Mouse (Mus musculus) heart, postnatal 10 days (tissue): Measurements from ENCODE around the gene Ascc1. TPM values are rescaled to one million over a fixed set of nuclear protein-coding genes. Genes with fewer than 3 reads are reported as not detected.

Source experiments
- DNase-seq, 2 experiments: peaks; one replicate each; pipeline ENCODE4 v3.0.0; 2021
- intact Hi-C: fragments of 180-260 bp; cut with DNase I; formaldehyde crosslinking; loops from one replicate; pipeline ENCODE4 v1.15.1; 2025
- total RNA-seq, 2 experiments: library from RNA; stranded (reverse); gene quantifications; 2 replicates each; pipeline ENCODE4 v1.2.3; 2021

The Ascc1 gene
- total RNA-seq: 10 to 100 TPM; 20.8 to 22.8 TPM

- intact Hi-C loops: loop anchor here (2.0 kb wide), 3 partner anchors 52 to 108 kb away; partner anchors contain the start of gene Ddit4
- DNase-seq: peak; percentile 96 to 98
Observed at GRCm38 (mm10) chr10:60002673-60003212, at the start of gene Ascc1, which contains the start of gene Anapc16. TSS of gene Ascc1 (plus strand) at chr10:60002805. TSS of gene Anapc16 (minus strand) at chr10:60003135.

DNA sequence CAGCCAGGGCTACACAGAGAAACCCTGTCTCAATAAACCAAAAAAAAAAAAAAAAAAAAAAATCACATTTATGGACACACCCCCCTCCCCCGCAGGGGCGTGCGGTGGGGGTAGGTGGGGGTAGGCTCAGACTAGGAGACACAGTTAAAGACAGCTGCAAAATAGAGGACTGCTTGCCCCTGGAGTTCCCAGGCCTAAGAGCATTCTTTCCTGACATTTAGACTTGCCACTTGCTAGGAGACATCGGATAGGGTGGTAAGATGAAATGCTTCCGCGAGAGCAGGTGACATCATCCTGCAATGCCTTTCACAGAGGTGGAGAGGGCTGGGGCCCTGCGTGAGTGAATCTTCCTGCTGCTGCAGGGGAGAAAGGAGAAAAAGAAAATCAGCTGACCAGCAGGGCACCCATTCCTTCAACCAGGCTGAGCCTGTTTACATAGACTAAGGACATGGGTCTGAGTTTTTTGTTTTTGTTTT, 49.0 kb upstream of the Ascc1 start:
- DNase-seq: no peak
- intact Hi-C loops: no loop called here

DNA sequence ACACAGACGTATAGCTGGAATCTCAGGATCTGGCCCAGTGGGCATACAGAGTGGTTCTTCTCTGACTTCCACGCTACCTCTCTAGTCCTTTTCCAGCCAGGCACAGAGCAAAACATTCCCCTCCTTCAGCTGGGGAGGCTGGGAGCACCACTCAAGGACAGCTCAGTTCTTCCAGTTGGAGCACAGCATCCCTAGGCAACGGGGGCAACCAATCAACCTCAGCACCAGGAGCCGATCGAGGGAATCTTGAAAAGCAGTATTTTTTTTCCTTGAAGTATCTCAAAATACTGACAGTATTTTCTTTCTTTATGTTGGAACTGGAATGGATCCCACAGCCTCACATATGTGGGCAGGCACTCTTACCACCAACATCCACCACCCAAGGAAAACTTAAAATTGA, 45.9 kb upstream of the Ascc1 start:
- DNase-seq: no peak
- intact Hi-C loops: no loop called here

DNA sequence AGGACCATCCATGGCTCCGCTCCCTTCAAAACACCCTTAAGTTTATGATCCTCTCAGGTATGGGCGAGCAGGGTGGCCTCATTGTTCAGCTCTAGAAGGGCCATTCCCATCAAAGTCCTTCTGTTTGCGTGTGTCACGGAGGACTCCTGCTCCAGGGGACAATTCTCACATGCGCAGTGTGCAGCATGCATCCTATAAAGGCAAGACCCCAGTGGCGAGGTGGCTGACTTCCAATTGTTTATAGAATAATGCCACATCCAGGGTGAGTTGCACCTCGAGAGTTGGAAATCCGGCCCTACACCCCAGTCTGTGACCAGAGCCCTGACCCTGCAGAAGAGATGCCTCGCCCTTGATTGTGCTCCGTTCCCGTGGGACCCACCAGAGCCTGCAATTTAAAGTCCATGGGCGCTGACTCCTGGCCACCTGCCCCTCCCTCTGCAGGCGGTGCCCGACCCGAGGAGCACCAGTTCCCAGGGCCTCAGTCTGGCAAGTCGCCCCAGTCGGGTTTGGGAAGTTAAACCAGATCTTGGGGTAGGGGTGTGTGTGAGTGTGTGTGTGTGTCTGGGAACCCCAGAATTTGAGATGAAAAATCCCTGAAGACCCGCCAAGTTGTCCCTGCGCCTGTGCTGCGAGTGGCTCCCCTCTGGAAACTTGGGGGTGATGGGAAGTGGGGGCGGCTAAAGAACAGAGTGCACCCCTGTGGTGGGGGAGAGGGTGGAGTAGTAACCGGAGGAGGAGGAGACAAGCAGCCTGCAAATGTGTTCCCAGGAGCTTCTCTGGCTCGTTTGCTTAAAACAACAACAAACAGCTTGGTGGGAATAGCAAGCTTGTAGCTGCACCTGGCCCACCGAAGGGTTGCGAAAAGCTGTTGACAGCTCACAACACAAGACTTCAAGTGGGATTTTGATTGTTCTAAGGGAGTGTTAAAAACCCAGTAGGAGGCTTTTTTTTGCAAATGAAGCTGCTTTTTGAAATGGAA, 45.1 kb upstream of the Ascc1 start:
- intact Hi-C loops: no loop called here
- DNase-seq: peak; percentile 53 to 55

DNA sequence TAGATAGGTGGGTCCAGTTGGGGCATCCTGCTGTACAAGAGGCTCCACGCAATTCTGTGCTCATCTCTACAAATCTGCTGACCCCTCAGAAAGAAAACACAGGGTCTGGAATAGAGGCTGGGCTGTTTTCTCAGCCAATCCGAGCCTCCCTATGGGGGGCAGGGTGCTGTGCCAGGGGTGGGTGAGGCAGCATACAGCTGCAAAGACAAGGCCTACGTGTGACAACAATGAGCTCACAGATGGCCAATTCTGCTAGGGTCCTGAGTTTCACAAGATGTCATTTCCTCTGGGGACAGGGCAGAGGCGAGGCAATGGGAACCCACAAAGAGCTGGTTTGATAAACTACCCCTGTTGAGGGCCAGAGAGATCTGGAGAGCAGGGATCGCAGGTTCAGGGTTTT, 44.1 kb upstream of the Ascc1 start:
- intact Hi-C loops: no loop called here
- DNase-seq: peak in 1 of 2 experiments; percentile 27

DNA sequence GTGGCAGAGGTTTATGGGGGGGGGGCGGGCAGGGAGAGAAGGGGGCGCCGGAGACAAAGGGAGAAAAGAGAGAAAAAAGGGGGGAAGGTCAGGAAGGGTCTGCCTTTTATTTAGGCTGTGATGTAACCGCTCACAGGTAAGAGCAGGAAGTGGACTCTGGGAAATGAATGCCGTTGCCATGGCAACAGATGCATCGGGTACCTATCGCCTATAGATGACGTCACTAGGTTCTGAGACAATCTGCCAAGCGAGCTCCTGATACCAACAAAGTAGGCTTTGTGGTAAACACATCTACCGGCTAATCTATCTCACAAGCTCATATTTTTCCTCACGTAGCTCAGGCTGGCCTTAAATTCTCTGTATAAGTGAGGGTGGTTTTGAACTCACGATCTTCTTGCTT, 43.1 kb upstream of the Ascc1 start:
- intact Hi-C loops: no loop called here
- no peak for DNase-seq

DNA sequence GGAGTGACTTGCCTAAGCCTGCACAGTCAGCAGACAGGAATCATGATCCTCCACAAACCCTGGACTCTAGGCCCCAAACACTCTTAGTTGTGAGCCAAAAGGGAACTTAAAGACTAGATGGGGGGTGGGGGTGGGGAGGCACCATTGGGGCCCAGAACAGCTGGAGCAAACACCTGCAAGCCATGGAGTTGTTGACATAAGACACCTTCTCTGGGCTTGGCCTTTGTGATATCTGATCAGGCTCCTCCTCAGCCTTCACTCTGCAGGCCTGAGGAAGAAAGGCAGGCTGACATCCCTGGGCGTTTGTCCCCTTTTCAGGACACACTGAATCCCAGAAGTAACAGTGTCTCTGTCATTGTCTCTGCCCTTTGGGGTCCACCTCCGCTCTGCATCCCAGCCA, 39.0 kb upstream of the Ascc1 start:
- intact Hi-C loops: no loop called here

DNA sequence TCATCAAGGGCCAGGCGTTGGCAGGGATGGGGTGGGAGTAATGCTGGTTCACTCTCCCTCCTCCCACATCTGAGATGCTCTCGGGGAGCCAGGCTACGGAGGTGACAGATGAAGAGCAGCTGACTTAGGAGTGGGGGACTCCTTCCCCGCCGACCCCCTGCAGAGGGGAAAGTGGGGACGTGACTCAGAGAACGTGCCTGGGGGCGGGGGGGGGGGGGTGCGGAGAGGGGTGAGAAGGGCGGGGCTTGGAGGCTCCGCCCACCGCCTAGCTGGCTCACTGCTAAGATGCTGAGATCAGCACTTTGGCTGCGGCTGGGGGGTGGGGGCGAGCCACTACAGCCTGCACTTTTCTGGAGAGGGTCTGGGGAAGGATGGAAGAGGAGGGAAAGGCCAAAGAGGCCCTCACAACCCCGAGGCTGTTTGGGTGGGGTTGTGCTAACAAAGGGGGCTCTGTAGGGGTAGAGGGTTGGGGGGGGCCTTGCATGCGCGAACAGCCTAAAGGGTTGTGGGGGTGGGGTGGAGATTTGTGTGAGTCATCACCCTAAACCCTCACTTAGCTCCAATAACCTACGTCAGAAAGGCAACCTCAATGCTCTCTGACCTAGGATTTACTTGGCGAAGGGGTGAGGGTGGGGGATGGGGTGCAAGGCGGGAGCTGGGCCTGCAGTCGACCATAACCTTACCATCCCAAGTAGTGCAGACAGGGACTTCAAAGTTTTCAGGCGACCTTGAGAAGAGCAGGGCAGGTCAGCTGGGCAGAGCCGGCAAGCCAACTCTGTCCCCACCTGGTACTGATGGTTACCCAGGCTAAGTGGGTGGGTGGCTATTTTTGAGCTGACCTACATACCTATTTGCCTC, 37.9 kb upstream of the Ascc1 start:
- DNase-seq: peak; percentile 69 to 76

More for the DNA sequence above, 39.0 kb upstream of the Ascc1 start:
- DNase-seq: no peak

GRCm38 (mm10) chr10:59965362-59965695, 37.3 kb upstream of the Ascc1 start:
- intact Hi-C loops: no loop called here
- no peak for DNase-seq

More for the DNA sequence above, 37.9 kb upstream of the Ascc1 start:
- intact Hi-C loops: no loop called here

DNA sequence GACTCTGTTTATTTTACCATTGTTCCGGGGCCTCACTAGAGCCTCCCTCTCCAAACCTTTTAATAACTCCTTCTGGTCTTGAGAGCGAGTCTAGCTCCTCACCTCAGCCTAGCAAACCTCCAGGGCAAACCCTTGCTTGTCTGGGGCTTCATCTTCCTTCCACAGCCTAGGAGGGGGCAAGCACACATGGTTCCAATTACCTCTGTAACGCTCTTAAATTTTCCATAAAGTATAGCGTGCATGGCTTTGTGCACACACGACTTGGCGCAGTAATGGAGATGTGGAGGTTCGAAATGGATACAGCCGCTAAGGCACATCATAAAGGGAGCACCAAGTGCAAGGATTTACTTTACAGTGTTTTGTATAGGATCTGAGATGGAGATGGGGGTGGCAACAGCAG, 36.8 kb upstream of the Ascc1 start:
- intact Hi-C loops: no loop called here
- no peak for DNase-seq

DNA sequence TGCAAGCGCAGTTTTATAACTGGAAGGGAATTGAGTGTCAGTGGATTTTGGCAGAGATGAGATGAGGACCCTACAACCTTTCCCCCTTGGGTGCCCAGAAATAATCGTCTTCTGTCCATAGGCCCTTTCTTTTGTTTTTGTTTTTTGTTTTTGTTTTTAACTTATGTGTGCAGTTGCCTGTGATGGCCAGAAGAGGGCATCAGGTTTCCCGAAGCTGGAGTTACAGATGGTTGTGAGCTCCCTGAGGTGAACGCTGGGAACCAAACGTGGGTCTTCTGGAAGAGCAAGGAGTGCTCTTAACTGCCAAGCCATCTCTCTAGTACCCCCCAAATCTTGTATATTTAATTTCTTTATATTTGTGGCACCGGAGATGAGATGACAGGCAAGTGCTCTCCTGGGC, 35.9 kb upstream of the Ascc1 start:
- intact Hi-C loops: no loop called here
- no peak for DNase-seq

GRCm38 (mm10) chr10:59967309-59967942, 35.2 kb upstream of the Ascc1 start:
- peak; percentile 77 to 78 for DNase-seq

DNA sequence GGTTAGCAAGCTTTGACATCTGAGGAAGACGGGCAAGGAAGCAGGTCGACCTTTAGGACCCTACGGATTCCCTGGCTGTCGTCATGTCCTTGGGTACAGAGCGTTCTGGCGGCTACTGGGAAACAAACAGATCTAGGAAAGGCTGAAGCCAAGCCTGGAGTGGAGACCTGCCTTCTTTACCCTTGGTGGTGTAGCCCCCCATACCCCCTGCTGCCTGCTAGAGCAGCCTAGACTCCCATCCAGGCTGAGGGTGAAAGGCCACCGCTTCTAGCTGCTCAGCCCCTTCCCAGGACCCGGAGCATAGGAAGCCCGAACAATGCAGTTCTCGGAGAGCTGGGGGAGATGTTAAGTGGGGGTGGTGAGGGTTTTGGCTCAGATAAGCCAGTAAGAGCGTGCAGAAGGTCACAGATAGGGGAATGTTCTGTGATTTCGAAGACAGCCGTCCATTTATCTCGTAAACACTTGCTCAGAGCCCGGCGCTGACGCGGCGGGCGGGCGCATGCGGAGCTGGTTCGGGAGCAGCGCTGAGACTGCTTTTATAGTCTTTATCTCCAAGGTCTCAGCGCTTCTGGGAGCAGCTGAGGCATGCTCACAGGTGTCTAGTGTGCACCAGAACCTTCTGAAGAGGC, 32.7 kb upstream of the Ascc1 start:
- intact Hi-C loops: loop anchor here (1.0 kb wide), 1 partner anchor 18 kb away; no protein-coding TSS in a partner anchor
- DNase-seq: peak; percentile 88 to 90

More at GRCm38 (mm10) chr10:59967309-59967942, 35.2 kb upstream of the Ascc1 start:
- intact Hi-C loops: no loop called here

GRCm38 (mm10) chr10:59970450-59971062, 32.0 kb upstream of the Ascc1 start:
- peak; percentile 53 to 57 for DNase-seq
- intact Hi-C loops: no loop called here

DNA sequence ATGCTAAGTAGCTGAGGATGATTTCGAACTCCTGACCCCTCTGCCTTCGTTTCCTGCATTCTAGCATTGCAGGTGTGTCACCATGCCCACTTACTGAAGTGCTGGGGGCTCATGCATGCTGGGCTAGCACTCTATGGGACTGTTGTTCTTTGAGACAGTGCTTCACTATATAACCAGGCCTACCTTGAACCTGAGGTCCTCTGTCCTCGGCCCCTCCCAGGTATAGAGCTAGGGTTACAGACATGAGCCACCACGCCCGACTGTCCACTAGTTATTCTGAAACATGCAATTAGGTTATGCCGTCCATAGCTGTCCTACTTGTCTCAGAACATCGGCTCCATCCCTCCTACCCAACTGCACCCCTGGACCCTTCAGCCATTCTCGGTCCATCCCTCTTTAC, 30.8 kb upstream of the Ascc1 start:
- intact Hi-C loops: loop anchor here (2.0 kb wide), 1 partner anchor 55 kb away; no protein-coding TSS in a partner anchor
- DNase-seq: no peak

GRCm38 (mm10) chr10:59972534-59972933, 30.1 kb upstream of the Ascc1 start:
- DNase-seq: peak; percentile 79 to 85
- intact Hi-C loops: loop anchor here (2.0 kb wide), 1 partner anchor 56 kb away; no protein-coding TSS in a partner anchor

DNA sequence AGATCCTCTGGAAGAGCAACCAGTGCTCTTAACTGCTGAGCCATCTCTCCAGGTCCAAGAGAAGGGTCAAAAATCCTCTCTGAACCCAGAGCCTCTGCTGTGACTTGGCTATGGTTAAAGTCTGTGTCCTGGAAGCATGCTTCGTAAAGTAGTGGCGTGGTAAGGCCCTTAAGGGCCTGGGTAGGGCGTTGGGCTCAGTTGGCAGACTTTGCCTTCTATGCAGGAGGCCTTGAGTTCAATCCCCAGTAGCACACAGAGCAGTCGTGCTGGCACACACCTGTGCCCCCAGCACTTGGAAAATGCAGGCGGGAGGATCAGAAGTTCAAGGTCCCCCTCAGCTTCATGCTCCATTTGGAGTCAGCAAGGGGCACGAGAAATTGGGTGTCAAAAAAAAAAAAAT, 29.6 kb upstream of the Ascc1 start:
- no peak for DNase-seq
- intact Hi-C loops: loop anchor here (2.0 kb wide), 1 partner anchor 56 kb away; no protein-coding TSS in a partner anchor

DNA sequence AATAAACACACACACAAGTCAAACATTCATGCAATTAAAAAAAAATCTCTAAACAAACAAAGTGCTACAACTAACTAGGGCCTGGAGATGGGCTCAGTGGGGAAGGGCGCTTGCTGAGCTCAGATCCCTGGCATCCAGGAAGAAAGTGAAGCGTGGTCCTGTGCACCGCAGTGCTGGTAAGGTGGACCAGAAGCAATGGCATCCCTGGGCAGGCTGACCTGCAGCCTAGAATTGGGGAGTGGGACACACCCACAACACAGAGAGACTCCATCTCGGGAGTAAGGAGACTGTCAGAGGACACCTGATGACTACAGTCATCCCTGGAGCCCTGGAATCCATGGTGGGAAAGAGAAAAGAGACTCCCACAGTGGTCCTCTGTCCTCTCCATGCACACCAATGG, 29.2 kb upstream of the Ascc1 start:
- intact Hi-C loops: loop anchor here (2.0 kb wide), 1 partner anchor 57 kb away; no protein-coding TSS in a partner anchor
- no peak for DNase-seq

DNA sequence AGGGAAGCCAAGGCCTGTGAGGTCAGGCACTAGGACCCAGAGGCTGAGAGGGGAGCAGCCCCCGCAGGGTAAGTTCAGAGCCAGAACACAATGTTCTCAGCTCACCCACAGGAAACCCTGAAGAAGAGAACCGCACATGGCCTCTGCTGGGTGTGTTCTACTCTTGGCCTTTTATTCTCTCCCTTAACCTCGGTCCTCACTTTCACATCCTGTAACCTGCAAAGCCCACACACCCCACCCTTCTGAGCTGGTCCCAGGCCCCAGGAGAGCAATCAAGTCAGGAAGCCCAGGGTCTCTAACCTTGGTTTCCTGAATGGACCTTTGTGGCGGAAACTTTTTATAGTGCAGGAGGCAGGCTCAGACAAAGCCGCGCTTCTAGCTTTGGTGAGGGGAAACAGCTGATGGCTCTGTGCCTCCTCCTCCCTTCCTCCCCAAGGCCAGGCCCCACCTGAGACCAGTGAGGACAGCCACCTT, 28.4 kb upstream of the Ascc1 start:
- intact Hi-C loops: loop anchor here (1.0 kb wide), 1 partner anchor 22 kb away; no protein-coding TSS in a partner anchor
- peak; percentile 84 to 85 for DNase-seq
